Mouse (Mus musculus): ENCODE results near the gene Scly. TPM values are rescaled to one million over a fixed set of nuclear protein-coding genes. Genes with fewer than 3 reads are reported as not detected.
A peak's percentile ranks its signal among the peaks of the same experiment; 100 is the strongest.

The Scly gene
- polyA plus RNA-seq, 1 experiment: 25.9 TPM

DNA sequence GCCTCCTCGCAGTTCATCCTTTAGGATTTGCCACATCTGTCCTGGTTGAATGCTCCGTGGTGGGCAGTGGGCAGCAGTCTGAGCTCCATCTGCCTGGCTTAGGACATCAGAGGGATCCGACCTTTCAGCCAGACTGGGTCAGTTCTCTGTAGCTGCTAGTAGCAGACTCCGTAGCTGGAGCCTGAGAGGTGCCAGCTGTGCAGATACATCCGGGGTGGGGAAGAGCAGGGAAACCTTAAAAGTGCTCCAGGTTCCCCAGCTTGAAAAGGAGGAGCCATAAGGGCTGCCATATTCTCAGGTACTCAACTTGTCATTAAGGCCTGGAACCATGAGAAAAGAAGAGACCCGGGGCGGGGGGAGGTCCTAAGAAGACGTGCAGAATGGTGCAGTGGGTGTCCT lies 67.7 kb downstream of the Scly start:
- H3K36me3 ChIP-seq (ENCODE audit: control insufficient read depth, insufficient read depth, low read length): no peaks in the 10 kb centered on the region; the same call in 1 of the 2 replicates
- TF ChIP-seq CTCF (IDR thresholded peaks at IDR 0.05; ENCODE audit: borderline replicate concordance, control insufficient read depth, extremely low read depth, insufficient read depth, low read length, poor library complexity): no peak
- TF ChIP-seq POLR2A (IDR thresholded peaks at IDR 0.05; ENCODE audit: control insufficient read depth, extremely low read depth, insufficient read depth, low read length, poor library complexity): no peak
- peaks cover 10% of the 10 kb centered on the region for H3K4me1 ChIP-seq (replicated peaks; ENCODE audit: control insufficient read depth, insufficient read depth, low read length)
- H3K27ac ChIP-seq (ENCODE audit: control insufficient read depth, insufficient read depth, low read length): no peak overlapping the region
- no peaks in the 10 kb centered on the region for H3K27me3 ChIP-seq (ENCODE audit: control insufficient read depth, insufficient read depth, low read length)
- H3K4me3 ChIP-seq (ENCODE audit: control insufficient read depth, insufficient read depth, low read length): no peak overlapping the region
- WGBS: 51% methylated on average over 8 of the region's 8 CpGs
- no peak for DNase-seq

DNA sequence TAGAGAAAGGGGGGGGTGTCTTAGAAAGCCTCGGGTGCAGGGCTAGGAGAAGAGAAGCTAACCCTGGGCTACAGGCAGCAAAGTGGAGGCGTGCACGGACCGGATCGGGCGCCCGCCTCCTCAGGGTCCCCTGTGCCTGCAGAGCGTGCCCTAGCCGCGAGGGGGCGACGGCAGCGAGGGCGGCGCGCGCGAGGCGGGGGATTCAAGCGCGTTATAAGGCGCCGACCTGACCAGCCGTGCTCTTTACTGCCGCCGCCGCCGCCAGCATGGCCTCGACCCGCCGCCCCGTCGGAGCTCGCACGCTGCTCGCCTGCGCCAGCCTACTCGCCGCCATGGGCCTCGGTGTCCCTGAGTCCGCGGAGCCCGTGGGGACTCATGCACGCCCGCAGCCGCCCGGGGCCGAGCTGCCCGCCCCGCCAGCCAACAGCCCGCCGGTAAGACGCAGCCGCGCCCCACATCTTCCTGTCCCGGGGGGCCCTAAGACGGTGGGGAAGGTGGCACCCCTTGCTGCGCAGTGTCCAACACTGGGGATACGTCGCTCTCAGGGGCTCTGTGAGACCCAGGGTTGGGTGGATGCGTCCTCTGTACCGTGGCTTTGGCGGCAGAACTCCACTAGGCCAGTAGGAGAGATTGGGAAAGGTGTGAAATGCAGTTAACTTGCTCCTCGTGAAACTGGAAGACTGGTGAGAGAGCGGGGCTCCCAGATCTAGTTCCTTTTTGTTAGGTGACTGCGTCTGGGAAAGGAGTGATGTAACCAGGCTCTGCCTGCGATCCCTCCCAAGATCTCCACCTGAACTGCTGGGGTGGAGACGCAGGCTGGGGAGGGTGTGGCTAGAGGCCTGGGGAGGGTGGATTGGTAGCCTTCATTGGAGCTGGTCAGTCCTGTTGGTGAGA lies 68.3 kb downstream of the Scly start, which contains the start of gene Erfe:
TSS of gene Erfe (plus strand) at position 216 of the 894 bp plus-strand sequence.
- H3K36me3 ChIP-seq (ENCODE audit: control insufficient read depth, insufficient read depth, low read length): peaks cover 5% of the 10 kb centered on the region
- 6% methylated on average over 51 of the region's 68 CpGs for WGBS
- H3K27me3 ChIP-seq (ENCODE audit: control insufficient read depth, insufficient read depth, low read length): no peaks in the 10 kb centered on the region
- peak; percentile 84 for DNase-seq
- peak within 1 kb of the TSS; percentile 46 for H3K4me3 ChIP-seq (ENCODE audit: control insufficient read depth, insufficient read depth, low read length)
- no peak within 1 kb of the TSS for H3K27ac ChIP-seq (ENCODE audit: control insufficient read depth, insufficient read depth, low read length)
- TF ChIP-seq CTCF (IDR thresholded peaks at IDR 0.05; ENCODE audit: borderline replicate concordance, control insufficient read depth, extremely low read depth, insufficient read depth, low read length, poor library complexity): peak; percentile 90
- TF ChIP-seq POLR2A (IDR thresholded peaks at IDR 0.05; ENCODE audit: control insufficient read depth, extremely low read depth, insufficient read depth, low read length, poor library complexity): no peak
- H3K4me1 ChIP-seq (replicated peaks; ENCODE audit: control insufficient read depth, insufficient read depth, low read length): peaks cover 10% of the 10 kb centered on the region

DNA sequence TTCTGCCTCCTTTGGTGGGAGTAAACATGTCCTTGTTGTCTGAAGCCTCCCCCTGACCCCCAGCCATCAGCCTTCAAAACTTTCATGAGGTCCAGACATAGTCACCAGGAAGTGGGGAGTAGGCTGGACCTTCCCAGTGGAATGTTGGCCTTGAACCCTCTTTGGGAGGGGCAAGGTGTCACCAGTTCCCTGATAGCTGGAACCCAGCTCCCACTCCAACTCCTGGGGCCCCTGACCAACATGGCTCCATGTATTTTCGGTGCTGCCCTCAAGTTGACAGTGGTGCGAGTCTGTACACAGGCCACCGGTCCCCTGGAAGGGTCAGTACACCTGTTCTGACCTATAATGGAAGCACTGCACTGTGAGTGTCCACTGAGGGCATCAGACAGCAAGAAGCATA lies 69.2 kb downstream of the Scly start:
- 98% methylated on average over 3 of the region's 3 CpGs for WGBS
- Histone ChIP-seq H3K4me3 (ENCODE audit: control insufficient read depth, insufficient read depth, low read length) (no peak overlapping the region), H3K36me3 (ENCODE audit: control insufficient read depth, insufficient read depth, low read length) (peaks cover 10% of the 10 kb centered on the region), H3K4me1 (replicated peaks; ENCODE audit: control insufficient read depth, insufficient read depth, low read length) (peaks cover 10% of the 10 kb centered on the region), H3K27me3 (ENCODE audit: control insufficient read depth, insufficient read depth, low read length) (no peaks in the 10 kb centered on the region), H3K27ac (ENCODE audit: control insufficient read depth, insufficient read depth, low read length) (no peak overlapping the region)
- no peak for TF ChIP-seq CTCF (IDR thresholded peaks at IDR 0.05; ENCODE audit: borderline replicate concordance, control insufficient read depth, extremely low read depth, insufficient read depth, low read length, poor library complexity)
- TF ChIP-seq POLR2A (IDR thresholded peaks at IDR 0.05; ENCODE audit: control insufficient read depth, extremely low read depth, insufficient read depth, low read length, poor library complexity): no peak
- DNase-seq: no peak

DNA sequence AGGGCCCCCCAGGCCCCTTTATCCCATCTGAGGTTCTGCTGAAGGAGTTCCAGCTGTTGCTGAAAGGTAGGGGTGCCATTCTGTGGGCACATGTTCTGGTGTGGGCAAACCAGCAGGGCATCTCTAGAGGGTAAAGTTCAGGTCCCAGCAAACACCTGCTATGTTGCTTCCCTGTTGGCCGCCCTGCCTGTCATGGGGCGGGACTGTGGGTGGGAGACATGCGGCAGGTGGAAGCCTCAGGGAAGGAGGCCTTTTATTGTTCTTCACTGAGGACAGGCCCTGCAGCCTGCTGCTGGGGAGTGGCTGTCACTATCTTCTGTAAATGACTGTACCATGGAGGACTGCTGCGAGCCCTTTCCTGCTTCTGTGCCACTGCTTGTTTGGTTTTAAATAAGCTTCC lies 71.3 kb downstream of the Scly start:
- 73% methylated on average over 4 of the region's 4 CpGs for WGBS
- no peak overlapping the region for H3K27ac ChIP-seq (ENCODE audit: control insufficient read depth, insufficient read depth, low read length)

DNA sequence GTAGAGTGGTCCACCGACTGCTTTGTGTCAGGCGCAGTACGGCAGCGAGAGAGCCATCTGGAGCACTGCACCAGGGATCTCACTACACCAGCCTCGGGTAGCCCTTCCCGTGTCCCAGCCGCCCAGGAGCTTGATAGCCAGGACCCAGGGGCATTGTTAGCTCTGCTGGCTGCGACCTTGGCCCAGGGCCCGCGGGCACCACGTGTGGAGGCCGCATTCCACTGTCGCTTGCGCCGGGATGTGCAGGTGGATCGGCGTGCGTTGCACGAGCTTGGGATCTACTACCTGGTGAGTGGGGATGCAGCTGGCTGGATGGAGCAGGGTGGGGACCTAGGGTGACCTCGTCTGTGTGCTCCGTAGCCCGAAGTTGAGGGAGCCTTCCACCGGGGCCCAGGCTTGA lies 71.9 kb downstream of the Scly start:
- TF ChIP-seq POLR2A (IDR thresholded peaks at IDR 0.05; ENCODE audit: control insufficient read depth, extremely low read depth, insufficient read depth, low read length, poor library complexity) (no peak), CTCF (IDR thresholded peaks at IDR 0.05; ENCODE audit: borderline replicate concordance, control insufficient read depth, extremely low read depth, insufficient read depth, low read length, poor library complexity) (no peak)
- H3K4me3 ChIP-seq (ENCODE audit: control insufficient read depth, insufficient read depth, low read length): no peak overlapping the region
- H3K4me1 ChIP-seq (replicated peaks; ENCODE audit: control insufficient read depth, insufficient read depth, low read length): peaks cover 10% of the 10 kb centered on the region
- no peaks in the 10 kb centered on the region for H3K27me3 ChIP-seq (ENCODE audit: control insufficient read depth, insufficient read depth, low read length)
- H3K27ac ChIP-seq (ENCODE audit: control insufficient read depth, insufficient read depth, low read length): no peak overlapping the region
- H3K36me3 ChIP-seq (ENCODE audit: control insufficient read depth, insufficient read depth, low read length): peaks cover 28% of the 10 kb centered on the region
- 93% methylated on average over 23 of the region's 23 CpGs for WGBS
- no peak for DNase-seq

More for the DNA sequence above, 71.3 kb downstream of the Scly start:
- TF ChIP-seq POLR2A (IDR thresholded peaks at IDR 0.05; ENCODE audit: control insufficient read depth, extremely low read depth, insufficient read depth, low read length, poor library complexity) (no peak), CTCF (IDR thresholded peaks at IDR 0.05; ENCODE audit: borderline replicate concordance, control insufficient read depth, extremely low read depth, insufficient read depth, low read length, poor library complexity) (no peak)
- no peak overlapping the region for H3K4me3 ChIP-seq (ENCODE audit: control insufficient read depth, insufficient read depth, low read length)
- H3K36me3 ChIP-seq (ENCODE audit: control insufficient read depth, insufficient read depth, low read length): peaks cover 22% of the 10 kb centered on the region
- no peaks in the 10 kb centered on the region for H3K27me3 ChIP-seq (ENCODE audit: control insufficient read depth, insufficient read depth, low read length)
- peaks cover 10% of the 10 kb centered on the region for H3K4me1 ChIP-seq (replicated peaks; ENCODE audit: control insufficient read depth, insufficient read depth, low read length)
- no peak for DNase-seq

Other genes starting within 250 kb of the Scly start
- 0.27 and 0.70 TPM in 2 replicates for gene Rbm44, start 153.2 kb upstream of the Scly start, polyA plus RNA-seq (2012; rRNA removed)
- gene Ramp1, start 118.5 kb upstream of the Scly start, polyA plus RNA-seq (2012; rRNA removed): 261 and 288 TPM in 2 replicates
- 32.5 and 36.7 TPM in 2 replicates for gene Ube2f, start 48.0 kb upstream of the Scly start, polyA plus RNA-seq (2012; rRNA removed)
- gene Espnl, start 23.7 kb downstream of the Scly start, polyA plus RNA-seq (2012; rRNA removed): 0.71 and 0.85 TPM in 2 replicates
- gene Klhl30, start 52.7 kb downstream of the Scly start, polyA plus RNA-seq (2012; rRNA removed): 0.68 and 4.0 TPM in 2 replicates
- gene Erfe, start 68.1 kb downstream of the Scly start, polyA plus RNA-seq (2012; rRNA removed): 1.4 and 2.5 TPM in 2 replicates
- gene Ilkap, start 100.5 kb downstream of the Scly start, polyA plus RNA-seq (2012; rRNA removed): 90.3 and 104 TPM in 2 replicates
- gene Hes6, start 115.7 kb downstream of the Scly start, polyA plus RNA-seq (2012; rRNA removed): 200 and 203 TPM in 2 replicates
- 3.3 and 3.4 TPM in 2 replicates for gene Per2, start 161.0 kb downstream of the Scly start, polyA plus RNA-seq (2012; rRNA removed)
- 7.1 and 7.7 TPM in 2 replicates for gene Traf3ip1, start 196.3 kb downstream of the Scly start, polyA plus RNA-seq (2012; rRNA removed)
- 8.7 and 10.4 TPM in 2 replicates for gene Asb1, start 242.2 kb downstream of the Scly start, polyA plus RNA-seq (2012; rRNA removed)

Data from thymus, adult 2 months (tissue).